Mouse (Mus musculus): ENCODE data around the gene Kctd21.

- TF ChIP-seq POLR2A (IDR thresholded peaks at IDR 0.05; ENCODE audit: insufficient read depth, low read length): no peak
- TF ChIP-seq CTCF (IDR thresholded peaks at IDR 0.05; ENCODE audit: low read depth, low read length): no peak
Observed at GRCm38 (mm10) chr7:97303614-97304013, 28.5 kb upstream of the Kctd21 start.
